Mouse (Mus musculus) olfactory bulb, adult 2 months (tissue): ENCODE measurements around the gene Ube2cbp.

ENCODE experiments used
- CTCF ChIP-seq: fragments of 200-500 bp; IDR thresholded peaks from 2 replicates; pipeline ENCODE4 v1.5.1; 2012; ENCODE audit warnings: low read depth, mild to moderate bottlenecking, low read length, moderate library complexity; ENCODE audit not compliant: insufficient read depth
- POLR2A ChIP-seq: fragments of 200-500 bp; IDR thresholded peaks from 2 replicates; pipeline ENCODE4 v1.6.1; 2012; ENCODE audit warnings: mild to moderate bottlenecking, low read depth, low read length, moderate library complexity; ENCODE audit not compliant: insufficient read depth

GRCm38 (mm10) chr9:86451094-86451493 lies 13.7 kb downstream of the Ube2cbp start:
- TF ChIP-seq CTCF (no peak), POLR2A (no peak)
